Mouse (Mus musculus): ENCODE data around the gene Vipr2.

Vipr2 gene

DNA sequence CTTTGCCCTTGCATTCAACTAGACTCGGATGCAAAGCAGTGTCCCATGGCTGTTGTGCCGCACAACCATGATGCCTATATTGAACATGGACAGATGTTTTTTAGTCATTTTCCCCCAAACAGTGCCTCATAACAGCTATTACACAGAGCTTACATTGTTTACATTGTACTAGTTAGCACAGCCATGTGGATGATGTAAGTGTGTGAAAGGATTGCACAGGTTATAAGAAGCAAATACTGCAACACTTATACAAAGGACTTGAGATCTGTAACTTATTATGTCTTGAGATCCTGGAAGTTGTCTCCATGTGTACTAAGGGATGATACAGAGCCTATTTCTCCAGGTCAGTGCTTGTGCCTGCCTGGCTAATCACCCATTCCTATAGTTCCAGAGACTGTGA, 24.4 kb downstream of the Vipr2 start:
- no peak for DNase-seq

DNA sequence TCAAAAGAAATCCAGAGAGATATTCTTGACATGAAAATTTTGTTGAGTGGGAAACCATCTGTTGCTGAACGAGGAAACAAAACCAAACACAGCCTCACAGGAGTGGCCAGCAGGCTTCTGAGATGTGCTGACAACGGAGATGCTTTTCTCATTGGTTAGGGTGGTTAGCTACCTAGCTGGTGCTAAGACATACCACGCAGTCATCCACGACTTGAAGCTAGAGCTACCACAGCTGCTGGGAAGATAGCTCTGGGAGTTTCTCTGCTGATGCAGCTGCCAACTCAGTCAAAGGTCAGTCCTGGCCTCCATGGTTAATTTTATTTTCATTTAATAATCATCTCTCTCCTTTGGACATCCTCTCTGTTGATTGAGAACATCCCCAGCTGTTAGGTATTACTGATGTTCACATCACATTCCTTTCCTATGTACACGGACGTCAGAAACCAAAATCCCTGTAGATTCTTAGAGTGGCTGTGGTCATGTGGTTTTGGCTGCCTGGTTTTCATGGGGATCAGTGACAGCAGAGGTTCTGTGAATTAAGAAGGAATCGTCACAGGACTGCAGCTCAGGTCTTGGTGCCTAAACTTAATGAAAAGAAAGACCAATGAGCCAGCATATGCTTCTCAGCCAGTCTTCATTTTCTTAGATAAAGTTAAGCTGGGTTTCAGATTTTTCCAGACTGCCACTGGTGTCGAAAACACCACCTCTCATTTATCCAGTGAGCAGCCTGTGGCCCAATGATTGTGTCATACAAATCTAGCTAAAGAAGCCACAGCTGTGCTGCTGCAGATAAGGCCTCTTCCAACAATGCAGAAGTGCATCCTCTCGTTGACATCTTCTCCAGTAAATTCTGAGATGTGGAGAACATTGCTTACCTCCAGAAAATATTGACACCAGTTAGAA, 32.2 kb downstream of the Vipr2 start:
- DNase-seq, result no peak

DNA sequence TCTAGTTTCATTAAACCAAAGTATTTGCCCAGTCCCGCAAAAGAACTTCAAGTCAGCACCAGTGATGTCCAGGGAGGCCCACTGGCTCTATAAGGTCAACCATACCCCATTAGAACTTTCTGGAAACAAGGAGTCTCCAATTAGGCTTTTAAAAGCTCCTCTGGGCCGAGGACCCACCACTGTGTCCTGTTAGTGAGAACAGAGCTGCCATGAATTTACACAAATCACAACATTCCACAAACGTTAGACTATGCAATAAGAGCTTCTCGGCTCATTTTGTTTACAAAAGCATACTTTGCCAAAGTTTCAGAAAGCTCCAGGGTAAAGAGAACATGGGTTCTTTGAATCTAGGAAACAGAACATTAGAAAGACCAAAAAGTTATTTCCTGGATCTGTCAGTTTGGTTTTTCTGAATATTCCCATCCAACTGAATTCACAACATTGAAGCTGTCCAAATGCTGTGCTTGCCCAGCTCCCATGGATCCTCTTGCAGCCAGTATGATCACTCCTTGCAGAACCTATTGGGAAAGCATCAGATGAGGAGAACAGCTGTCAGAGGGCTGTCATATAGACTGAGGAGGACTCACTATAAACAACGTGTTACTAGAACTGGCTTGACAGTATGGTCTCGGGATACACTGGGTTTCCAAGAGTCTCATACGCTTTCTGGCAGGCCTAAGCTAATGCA, 33.6 kb downstream of the Vipr2 start:
- no peak for DNase-seq

DNA sequence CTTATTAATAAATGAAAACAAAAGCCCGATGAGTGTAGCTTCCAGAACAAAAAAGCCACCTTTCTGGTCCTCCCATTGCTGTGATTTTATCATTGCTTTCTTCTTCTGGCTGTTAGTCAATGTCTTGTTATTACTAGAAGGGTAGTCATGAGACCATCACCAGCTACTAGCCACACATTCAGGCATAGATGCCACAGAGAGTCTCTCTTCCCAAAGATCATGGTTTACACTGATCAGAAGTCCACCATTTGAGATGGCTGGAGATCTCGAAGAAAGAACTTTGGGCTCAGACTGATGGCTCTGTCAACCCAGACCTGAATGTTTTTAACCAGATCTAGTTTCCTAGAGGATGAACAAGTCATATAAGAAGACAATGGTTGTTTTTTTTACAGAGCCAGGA, 38.3 kb downstream of the Vipr2 start:
- DNase-seq, result no peak

DNA sequence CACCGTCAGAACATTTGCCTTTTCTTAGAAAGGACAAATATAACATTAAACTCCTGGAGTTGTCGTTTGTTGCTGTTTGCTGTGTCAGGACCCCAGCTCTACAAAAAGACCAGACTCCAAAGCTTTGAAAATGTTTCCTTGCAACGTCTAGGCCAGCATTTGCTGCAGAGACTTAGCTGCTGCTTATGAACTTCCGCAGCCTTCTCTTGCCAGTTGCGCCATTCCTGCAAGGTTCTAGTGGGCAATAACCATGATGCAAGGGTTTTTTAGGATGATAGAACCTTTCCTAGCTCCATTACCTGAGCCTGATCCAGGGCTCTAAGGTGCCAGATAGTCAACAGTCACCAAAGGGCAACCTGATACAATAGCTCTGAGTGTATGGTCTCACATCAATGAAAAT, 38.9 kb downstream of the Vipr2 start:
- DNase-seq, result no peak

DNA sequence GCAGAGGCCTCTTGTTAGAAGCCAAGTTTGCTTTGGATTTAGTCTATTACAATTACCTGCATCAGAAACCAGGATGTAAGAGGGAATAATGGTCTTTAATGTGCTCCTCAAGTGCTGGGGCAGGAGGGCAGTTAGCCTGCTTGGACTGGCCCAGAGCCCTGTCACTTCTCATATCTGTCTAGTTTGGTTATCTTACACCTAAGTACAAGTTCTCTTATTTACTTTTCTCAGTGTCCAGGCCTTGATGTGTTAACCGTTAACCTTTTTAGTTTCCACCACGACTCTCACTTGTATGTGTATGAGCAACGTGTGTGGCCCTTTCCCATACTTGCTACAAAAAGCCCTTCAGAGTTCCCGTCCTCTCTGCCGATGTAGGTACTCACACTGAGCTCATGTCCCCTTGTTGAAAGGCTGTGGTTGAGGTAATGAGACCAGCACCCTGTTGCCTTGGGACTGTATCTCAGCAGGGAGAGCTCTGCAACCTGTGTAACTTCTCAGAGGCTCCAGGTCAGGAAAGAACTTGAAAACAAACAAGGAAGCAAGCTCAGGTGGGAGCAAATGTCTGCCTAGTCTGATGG, 39.9 kb downstream of the Vipr2 start:
- DNase-seq, result no peak

DNA sequence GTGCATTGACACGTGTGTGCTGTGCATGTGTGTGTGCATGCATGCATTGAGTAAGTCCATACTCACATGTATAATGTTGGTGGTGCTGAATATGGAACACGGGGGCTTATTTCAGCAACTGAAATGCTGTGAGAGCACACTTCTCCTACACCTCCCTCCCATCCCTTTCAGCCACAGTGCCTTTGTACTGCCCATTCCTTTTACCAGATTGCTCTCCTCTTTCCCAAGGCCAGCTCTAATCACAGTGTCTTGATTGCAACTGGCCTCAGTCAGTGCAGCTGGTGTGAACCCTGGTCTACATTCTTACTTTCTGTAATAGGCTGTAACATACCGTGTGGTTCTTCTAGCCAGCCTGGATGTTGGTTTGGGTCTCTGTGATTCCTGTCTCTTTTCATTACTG, 41.5 kb downstream of the Vipr2 start:
- DNase-seq, result no peak

DNA sequence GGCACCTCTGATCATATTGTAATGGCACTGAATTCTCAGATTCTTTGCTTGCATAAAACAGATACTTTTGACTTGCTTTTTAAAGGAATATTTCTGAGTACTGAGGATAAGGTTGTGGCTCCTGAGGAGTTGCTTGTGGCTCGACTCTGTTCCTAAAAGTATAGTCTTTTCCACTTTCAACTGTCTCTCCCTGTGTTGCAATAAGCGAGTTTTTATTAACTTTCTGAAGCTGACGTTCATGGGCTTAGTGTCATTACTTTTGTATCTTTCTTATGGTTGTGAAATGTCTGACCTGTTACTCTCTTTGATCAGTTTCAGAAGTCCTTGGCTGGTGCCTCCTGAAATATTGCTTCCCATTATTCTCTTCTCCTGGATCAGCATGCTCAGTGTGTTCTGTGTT, 46.3 kb downstream of the Vipr2 start:
- DNase-seq, result no peak

DNA sequence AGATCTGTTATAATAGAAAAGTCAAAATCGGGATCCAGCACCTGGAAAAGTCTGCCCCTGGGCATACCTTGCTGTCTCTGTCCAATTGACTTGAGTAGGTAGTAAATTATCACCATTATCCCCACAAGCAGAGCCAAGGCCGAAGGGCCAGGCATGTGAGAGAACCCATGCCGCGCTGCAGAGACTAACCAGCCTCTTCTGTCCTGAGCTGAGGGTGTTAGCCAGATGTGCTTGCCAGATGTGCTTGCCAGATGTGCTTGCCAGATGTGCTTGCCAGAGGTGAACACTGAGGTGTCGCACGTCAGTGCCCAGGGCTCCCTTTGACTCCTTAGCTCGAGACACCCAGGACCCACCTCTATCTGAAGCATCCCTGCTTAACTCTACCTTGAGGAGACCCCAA, 53.4 kb downstream of the Vipr2 start:
- DNase-seq, result no peak

DNA sequence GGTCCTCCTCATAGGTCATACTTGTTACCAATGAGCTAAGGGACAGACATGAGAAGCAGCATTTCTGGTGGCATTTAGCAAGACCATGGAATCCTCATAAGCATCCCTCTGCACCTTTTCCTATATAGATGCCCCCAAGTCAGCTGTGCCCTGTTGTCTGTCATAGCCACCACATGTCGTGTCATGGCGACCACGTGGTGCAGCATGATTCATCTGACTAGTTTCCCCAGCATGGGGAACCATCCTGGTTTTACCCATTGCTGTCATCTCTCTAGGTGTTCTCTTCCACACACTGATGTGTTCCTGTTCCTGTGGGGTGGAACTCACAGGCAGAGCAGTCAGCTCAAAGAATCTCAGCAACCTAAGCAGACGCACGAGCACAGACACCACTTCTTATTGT, 55.4 kb downstream of the Vipr2 start:
- DNase-seq, result no peak

DNA sequence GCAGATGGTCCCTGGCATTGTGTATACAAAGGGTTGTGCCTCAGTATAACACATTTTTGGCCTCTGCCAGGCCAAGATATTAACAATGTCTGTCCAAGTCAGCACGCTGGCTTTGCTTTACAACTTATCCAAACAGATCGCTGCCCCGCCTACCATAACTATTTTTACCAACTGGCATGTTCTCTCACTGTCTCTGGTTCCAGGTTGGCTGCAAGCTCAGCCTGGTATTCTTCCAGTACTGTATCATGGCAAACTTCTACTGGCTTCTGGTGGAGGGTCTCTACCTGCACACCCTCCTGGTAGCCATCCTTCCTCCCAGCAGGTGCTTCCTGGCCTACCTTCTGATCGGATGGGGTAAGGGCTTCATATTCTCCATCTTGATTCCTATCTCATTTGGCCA, 58.4 kb downstream of the Vipr2 start:
- no peak for DNase-seq

DNA sequence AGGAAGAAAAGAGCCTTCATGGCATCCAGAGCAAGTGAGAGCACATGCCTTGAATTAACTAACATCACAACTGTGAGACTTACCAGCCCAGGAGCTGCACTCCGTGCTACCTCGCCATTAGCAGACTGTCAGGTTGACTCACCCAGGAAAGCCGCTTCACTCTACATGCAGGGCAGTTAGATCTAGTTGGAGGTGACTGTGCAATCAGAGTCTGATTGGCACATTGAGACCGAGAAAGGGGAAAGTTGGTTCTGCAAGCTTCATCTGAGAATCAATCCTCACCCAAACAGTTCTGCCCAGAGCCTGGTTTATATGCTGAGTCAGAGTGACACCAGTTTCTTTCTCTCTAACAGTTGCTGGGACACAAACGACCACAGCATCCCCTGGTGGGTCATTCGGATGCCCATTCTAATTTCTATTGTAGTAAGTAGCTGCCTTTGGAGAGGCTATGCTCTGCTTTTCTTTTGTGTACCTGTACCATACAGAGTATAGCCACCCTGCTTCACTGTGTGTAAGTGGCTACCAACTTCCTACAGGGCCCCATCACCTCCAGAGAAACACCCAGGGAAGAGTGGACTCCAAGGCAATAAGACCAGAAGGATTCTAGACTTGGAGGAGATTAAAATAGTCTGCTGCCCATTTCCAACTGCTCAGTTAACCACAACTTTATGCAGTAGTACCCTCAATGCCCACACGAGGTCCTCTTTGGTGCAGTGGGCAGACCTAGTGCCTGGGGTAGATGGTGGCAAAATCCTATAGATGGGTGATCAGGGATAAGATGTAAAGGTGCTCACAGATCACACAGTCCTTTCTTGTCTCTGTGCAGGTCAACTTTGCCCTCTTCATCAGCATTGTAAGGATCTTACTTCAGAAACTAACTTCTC, 61.0 kb downstream of the Vipr2 start:
- peak in 1 of 2 experiments; percentile 3 for DNase-seq

DNA sequence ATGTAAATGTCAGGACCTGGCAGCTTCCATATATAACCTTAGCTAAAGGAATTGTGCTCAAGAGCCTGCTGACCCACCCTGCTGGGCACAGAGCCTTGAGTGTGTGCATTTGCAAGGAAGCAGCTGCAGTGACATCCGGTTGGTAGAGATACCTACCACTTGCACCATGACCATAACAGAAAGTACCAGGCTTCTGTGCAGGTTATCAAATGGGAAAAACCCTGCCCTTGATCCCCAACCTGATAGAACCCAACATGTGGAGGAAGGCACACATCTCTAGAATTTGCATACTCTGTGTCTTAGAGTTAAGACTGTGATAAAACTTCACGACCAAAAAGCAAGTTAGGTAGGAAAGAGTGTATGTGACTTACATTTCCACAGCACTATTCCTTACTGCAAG, 63.1 kb downstream of the Vipr2 start:
- no peak for DNase-seq

DNA sequence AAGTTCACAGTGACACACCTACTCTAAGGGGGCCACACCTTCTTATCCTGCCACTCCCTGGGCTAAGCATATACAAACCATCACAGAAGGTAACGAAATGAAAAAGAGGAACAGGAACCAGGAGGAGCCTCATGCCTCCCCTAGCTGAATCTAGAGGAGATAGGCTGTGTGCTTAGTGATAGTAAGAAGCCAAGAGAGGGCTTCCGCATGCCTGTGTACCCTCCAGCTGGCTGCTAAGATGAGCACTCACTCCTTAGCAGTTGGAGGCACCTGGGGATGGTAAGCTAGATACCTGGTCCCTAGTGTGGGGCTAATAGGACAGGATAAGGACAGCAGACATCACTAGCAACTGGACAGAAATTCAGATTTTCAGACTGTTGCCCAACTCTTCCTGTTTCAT, 64.3 kb downstream of the Vipr2 start:
- DNase-seq, result no peak

DNA sequence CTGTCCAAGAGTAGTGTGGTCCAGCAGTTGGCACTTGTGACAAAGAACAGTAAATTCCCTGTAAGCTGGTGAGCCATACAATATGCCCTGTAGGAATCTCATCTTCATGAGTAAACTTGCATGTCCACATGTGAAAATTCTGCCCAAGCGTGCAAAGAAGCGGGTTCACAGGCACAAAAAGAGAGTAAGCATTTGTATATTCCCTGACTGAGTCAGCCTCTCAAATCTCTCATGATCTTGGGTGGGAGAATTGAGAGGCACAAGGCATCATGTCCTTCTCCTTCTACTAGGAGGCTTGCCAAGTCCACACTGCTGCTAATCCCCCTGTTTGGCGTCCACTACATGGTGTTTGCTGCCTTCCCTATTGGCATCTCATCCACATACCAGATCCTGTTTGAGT, 64.9 kb downstream of the Vipr2 start:
- DNase-seq, result no peak

DNA sequence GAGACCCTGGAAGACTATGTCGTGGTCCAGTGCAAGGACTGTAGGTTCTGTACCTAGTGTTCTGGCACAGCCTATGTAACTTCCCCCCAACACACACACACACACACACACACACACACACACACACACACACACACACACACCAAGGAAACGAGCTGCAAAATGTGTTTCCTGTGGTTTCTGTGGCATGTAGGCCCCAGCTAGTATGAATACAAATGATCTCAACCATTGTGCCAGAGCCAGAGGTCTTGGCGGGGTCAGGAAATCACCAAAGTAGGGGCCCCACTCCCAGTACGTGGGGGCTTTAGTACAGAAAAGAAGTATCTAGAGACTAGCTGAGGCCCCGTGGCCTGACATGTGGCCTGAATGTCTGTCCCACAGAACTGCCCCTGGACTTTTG, 67.7 kb downstream of the Vipr2 start:
- DNase-seq, result no peak

DNA sequence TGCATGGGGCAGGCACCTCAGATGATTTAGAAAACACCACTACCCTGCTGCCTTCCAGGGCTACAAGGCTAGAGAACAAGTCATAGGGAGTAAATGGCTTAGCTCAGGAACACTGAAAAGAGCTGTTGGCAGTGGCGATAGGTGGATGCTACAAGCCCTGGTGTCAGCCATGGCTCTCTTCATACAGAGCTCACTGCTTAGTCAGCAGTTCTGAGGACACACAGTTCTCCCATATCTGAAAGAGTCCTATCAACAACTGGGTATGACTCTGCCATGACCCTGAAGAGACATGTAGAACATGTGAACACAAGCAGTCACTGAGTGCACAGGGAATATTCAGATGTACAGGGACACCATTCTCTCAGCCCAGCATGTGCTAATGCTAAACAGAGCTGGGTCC, 68.2 kb downstream of the Vipr2 start:
- DNase-seq, result no peak

DNA sequence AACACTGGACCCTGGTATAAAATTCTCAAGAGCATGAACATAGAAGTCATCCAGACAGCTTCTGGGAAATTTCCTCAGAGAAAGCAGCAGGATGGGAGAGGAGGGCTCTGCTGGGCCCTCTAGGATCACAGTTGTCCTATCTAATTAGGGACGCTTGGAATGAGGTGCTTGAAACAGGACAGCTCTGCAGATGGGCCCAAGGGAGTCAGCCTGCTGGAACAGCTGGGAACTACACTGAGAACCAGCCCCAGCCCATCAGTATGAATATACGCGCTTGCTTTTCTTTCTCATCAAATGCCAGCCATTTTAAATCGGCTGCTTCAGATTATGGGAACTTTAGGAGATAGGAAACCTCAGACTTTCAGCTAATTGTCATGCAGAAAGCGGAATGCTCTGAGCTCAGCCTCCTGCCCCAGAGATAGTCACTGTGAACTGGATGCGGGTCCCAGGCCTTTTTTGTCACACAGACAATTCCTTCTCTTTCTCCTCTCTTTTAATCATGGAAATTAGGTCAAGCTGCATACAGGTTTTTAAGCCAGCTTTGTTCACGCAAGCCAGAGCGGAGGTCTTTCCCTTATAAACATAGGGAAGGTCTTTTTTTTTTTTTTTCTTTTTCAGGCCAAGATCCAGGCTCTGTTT, 69.6 kb downstream of the Vipr2 start:
- DNase-seq, result no peak

DNA sequence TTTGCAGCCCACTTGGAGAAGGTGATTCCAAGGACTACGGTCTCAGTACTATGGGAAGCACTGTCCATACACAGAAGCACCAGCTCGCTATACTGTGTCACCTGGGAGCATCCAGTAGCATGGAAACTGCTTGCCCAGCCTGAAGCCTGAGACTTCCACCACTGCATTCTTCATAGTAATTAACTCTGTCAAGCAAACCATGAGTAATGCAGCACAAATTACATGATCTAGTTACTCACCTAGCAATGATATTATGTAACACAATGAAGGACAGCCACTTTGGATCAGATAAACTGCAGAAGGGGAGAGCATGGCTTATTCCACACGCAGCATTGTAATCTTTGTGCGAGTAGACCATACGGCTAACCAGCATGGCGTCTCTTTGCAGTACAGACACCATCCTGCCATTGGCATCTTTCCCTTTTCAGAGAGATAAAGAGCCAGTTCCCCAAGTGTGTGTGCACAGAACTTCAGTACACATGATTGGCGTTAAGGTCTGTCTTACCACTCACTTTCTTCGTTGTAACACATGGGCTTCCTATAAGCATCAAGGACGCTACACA, 75.4 kb downstream of the Vipr2 start:
- no peak for DNase-seq

DNA sequence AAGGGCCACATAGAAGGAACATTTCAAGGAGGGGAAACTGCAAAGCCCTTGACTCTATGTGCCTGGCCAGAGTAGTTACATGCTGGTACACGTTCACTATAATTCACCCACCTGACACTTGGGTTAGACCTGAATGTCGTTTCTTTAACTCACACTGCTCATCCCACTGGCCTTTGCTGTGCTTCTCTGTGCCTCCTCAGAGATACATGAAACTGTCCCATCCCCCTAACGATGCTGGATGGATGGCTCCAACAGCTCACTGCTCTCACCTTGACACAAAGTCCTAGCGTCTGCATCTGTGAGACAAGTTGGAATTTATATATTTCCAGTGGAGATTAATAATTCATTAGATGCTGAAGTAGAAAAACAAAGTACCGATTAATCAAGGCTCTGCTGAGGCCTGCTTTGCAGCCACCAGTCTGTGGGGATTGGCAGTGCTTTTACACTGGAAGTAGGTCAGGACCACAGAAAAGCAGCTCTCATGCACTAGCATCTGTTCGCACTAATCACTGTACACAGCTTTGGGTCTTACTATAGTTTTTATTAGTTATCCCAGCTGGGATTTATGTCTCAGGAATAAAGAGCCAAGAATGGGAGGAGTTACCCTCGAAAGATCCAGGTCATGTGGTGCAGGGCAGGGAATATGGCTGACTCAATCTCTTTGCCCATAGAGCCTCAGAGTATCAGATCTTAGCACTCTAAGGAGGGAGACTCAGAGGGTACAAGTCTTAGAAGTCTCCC, 79.4 kb downstream of the Vipr2 start:
- no peak for DNase-seq

DNA sequence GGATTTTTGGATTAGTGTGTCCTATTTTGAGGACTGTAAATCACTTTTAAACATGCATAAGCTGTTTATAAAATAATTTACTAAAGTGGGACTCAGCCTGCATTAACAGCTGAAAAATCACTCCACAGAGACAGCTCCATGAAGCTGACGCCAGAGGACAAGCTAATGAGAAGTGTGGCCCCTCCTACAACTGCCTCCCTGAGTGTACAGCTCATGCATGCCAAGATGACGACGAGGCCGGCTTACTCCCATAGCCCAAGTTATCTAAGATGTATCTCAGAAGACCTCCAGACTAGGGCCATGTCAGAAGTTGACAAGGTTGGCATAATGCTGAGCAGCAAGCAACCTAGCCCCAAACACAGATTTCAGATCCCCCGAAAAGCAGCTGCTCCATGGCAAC, 81.7 kb downstream of the Vipr2 start:
- no peak for DNase-seq

DNA sequence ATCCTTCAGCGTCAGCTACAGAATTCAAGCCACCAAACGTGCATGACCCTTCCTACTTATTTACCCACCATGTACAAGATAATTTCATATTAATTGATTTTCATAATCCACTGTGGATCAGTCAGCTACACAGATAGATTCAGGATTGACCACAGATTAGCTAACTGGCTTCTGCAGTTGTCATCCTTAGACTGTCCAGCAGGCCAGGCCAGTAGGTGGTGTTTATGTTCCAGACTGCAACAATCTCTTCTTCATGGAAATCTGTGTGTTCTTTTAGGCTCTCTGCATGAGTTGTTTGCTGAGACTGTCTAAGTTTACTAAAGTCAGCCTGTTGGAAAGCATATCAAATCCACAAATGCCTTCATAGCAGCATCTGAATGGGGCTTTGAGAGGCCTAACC, 82.2 kb downstream of the Vipr2 start:
- no peak for DNase-seq
